Mouse (Mus musculus): ENCODE measurements around the gene Gm12248. TPM values are rescaled to one million over a fixed set of nuclear protein-coding genes. Genes with fewer than 3 reads are reported as not detected.
A peak's percentile ranks its signal among the peaks of the same experiment; 100 is the strongest.

The Gm12248 gene
- polyA plus RNA-seq, 1 experiment from 2014 or later = not detected

DNA sequence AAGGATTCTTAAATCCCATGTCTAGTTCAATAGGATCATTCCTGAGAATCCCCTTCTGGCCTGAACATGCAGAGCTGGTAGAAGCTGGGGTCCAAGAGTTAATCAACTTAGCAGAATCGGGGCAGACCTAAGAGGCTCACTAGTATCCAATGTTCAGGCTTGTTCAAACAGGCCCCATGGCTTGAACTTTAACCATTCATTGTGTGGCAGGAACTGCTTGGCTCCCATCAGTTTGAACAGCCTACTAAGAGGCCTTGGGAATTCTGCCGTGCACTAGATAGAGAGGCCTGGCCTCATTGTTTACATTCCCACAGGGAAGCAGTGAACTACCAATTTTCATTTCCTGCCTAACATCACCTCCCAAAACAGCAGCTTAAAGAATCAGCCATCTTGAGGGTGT, 71.3 kb downstream of the Gm12248 start:
- no peaks in the 10 kb centered on the region for H3K27me3 ChIP-seq (replicated peaks; ENCODE audit: control insufficient read depth, insufficient read depth, low read length)
- 2% methylated on average over 2 of the region's 2 CpGs for WGBS
- no peak for TF ChIP-seq CTCF (IDR thresholded peaks at IDR 0.05; ENCODE audit: low read depth)
- H3K9ac ChIP-seq (ENCODE audit: low read depth, low read length) = no peak overlapping the region
- H3K9me3 ChIP-seq (ENCODE audit: control insufficient read depth) = no peaks in the 10 kb centered on the region
- H3K4me3 ChIP-seq (ENCODE audit: low read depth, low read length) = no peak overlapping the region
- H3K4me1 ChIP-seq (replicated peaks; ENCODE audit: control insufficient read depth, insufficient read depth, low read length) = peaks cover 20% of the 10 kb centered on the region
- peak overlapping the region; percentile 21; the same call in 1 of the 2 replicates for H3K4me2 ChIP-seq (replicated peaks; ENCODE audit: low read depth)
- peak overlapping the region; percentile 42 for H3K27ac ChIP-seq (ENCODE audit: low read depth, low read length)
- peak; percentile 39; the same call in 1 of the 2 replicates for ATAC-seq
- no peaks in the 10 kb centered on the region for H3K36me3 ChIP-seq (ENCODE audit: control insufficient read depth, insufficient read depth)

DNA sequence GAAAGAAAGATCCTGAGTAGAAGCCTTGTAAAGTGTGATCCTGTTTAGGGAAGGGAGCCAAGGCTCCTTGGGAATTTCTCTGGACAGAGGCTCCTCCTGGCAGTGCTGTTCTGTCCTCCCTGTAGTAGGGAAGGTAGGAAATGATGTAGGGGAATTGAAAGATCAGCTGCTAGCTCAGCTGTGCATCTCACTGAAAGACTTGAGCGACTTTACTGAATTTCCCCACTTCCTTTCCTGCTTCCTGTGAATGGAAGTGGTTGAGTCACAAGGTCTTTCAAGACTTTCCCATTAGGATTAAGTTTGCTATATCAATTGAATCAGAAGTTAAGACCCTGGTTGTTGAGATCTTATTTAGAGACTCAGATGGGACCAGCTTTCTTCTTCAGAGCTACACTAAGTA, 71.8 kb downstream of the Gm12248 start:
- no peak for ATAC-seq
- no peak overlapping the region for H3K4me3 ChIP-seq (ENCODE audit: low read depth, low read length)
- H3K27ac ChIP-seq (ENCODE audit: low read depth, low read length) = peak overlapping the region; percentile 42; the same call in 1 of the 2 replicates
- peaks cover 24% of the 10 kb centered on the region for H3K4me1 ChIP-seq (replicated peaks; ENCODE audit: control insufficient read depth, insufficient read depth, low read length)
- WGBS = 15% methylated on average over 1 of the region's 1 CpGs
- no peak overlapping the region for H3K9ac ChIP-seq (ENCODE audit: low read depth, low read length)
- H3K4me2 ChIP-seq (replicated peaks; ENCODE audit: low read depth) = 0 out of 2 replicates have a peak overlapping the region, but pooled peaks have one; percentile 21
- H3K9me3 ChIP-seq (ENCODE audit: control insufficient read depth) = no peaks in the 10 kb centered on the region
- H3K36me3 ChIP-seq (ENCODE audit: control insufficient read depth, insufficient read depth) = no peaks in the 10 kb centered on the region
- H3K27me3 ChIP-seq (replicated peaks; ENCODE audit: control insufficient read depth, insufficient read depth, low read length) = no peaks in the 10 kb centered on the region
- TF ChIP-seq CTCF (IDR thresholded peaks at IDR 0.05; ENCODE audit: low read depth) = no peak

DNA sequence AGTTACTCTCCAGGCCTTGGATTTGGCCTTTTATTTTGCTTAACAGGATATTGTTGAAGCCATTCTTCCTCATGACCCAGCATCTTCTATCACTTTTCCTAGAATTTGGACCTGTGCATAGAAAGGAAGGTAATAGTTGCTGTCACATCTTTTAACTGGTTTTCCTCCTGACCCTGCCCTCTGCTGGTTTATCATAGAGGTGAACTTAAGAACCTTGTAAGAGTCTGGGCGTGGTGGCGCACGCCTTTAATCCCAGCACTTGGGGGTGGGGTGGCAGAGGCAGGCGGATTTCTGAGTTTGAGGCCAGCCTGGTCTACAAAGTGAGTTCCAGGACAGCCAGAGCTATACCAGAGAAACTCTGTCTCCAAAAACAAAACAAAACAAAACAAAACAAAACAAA, 74.2 kb downstream of the Gm12248 start:
- no peak overlapping the region for H3K4me3 ChIP-seq (ENCODE audit: low read depth, low read length)
- no peaks in the 10 kb centered on the region for H3K27me3 ChIP-seq (replicated peaks; ENCODE audit: control insufficient read depth, insufficient read depth, low read length)
- no peaks in the 10 kb centered on the region for H3K9me3 ChIP-seq (ENCODE audit: control insufficient read depth)
- H3K4me1 ChIP-seq (replicated peaks; ENCODE audit: control insufficient read depth, insufficient read depth, low read length) = peaks cover 25% of the 10 kb centered on the region
- no peak overlapping the region for H3K4me2 ChIP-seq (replicated peaks; ENCODE audit: low read depth)
- TF ChIP-seq CTCF (IDR thresholded peaks at IDR 0.05; ENCODE audit: low read depth) = peak; percentile 37
- ATAC-seq = no peak
- no peak overlapping the region; the same call in 1 of the 2 replicates for H3K27ac ChIP-seq (ENCODE audit: low read depth, low read length)
- H3K9ac ChIP-seq (ENCODE audit: low read depth, low read length) = no peak overlapping the region
- H3K36me3 ChIP-seq (ENCODE audit: control insufficient read depth, insufficient read depth) = no peaks in the 10 kb centered on the region
- WGBS = 48% methylated on average over 4 of the region's 4 CpGs

DNA sequence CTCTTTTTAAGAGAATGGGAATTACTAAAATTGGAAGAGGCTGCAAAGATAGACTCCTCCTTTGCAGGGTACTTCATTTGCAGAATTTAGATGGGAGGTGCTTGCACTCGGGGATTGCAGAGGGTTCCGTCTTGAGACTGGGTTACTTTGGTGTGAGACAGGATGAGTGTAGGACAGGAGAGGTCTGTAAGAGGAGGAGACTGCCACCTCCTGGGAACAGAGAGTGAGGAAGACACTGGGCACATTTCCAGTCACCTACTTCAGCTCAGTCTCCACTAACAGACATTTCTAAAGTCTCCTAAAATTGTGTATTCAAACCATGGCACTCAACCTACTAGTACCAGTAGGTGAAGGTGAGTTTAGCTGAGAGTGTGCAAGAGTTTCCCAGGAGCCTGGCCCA, 74.6 kb downstream of the Gm12248 start:
- Histone ChIP-seq H3K9ac (ENCODE audit: low read depth, low read length) (no peak overlapping the region), H3K9me3 (ENCODE audit: control insufficient read depth) (no peaks in the 10 kb centered on the region), H3K4me3 (ENCODE audit: low read depth, low read length) (no peak overlapping the region), H3K27ac (ENCODE audit: low read depth, low read length) (no peak overlapping the region; the same call in 1 of the 2 replicates), H3K4me1 (replicated peaks; ENCODE audit: control insufficient read depth, insufficient read depth, low read length) (peaks cover 25% of the 10 kb centered on the region), H3K36me3 (ENCODE audit: control insufficient read depth, insufficient read depth) (no peaks in the 10 kb centered on the region), H3K27me3 (replicated peaks; ENCODE audit: control insufficient read depth, insufficient read depth, low read length) (no peaks in the 10 kb centered on the region), H3K4me2 (replicated peaks; ENCODE audit: low read depth) (no peak overlapping the region)
- peak; percentile 63 for TF ChIP-seq CTCF (IDR thresholded peaks at IDR 0.05; ENCODE audit: low read depth)
- WGBS = 40% methylated on average over 2 of the region's 2 CpGs
- ATAC-seq = no peak

DNA sequence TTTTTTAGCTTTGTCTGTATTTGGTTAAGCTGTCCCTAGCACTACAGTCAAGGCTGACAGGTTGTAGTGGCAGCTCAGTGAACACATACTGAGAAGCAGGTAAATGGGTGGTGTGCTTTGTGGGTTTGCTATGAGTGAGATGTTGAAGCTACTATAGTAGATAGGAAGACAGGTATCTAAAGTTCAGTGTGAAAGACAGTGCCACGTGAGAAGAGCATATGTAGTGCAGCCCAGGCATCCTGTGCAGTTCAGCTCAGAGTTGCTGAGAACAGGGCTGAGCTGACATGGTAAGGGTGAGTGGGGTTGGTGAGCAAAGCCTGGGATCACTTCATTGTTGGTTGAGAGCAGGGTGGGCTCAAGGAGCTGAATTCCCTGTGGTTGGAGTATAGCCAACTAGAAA, 75.5 kb downstream of the Gm12248 start:
- 39% methylated on average over 1 of the region's 1 CpGs for WGBS
- no peak for ATAC-seq
- Histone ChIP-seq H3K36me3 (ENCODE audit: control insufficient read depth, insufficient read depth) (no peaks in the 10 kb centered on the region), H3K4me1 (replicated peaks; ENCODE audit: control insufficient read depth, insufficient read depth, low read length) (peaks cover 25% of the 10 kb centered on the region), H3K27me3 (replicated peaks; ENCODE audit: control insufficient read depth, insufficient read depth, low read length) (no peaks in the 10 kb centered on the region), H3K4me3 (ENCODE audit: low read depth, low read length) (no peak overlapping the region), H3K4me2 (replicated peaks; ENCODE audit: low read depth) (no peak overlapping the region), H3K27ac (ENCODE audit: low read depth, low read length) (no peak overlapping the region; the same call in 1 of the 2 replicates), H3K9me3 (ENCODE audit: control insufficient read depth) (no peaks in the 10 kb centered on the region), H3K9ac (ENCODE audit: low read depth, low read length) (no peak overlapping the region)
- no peak for TF ChIP-seq CTCF (IDR thresholded peaks at IDR 0.05; ENCODE audit: low read depth)

DNA sequence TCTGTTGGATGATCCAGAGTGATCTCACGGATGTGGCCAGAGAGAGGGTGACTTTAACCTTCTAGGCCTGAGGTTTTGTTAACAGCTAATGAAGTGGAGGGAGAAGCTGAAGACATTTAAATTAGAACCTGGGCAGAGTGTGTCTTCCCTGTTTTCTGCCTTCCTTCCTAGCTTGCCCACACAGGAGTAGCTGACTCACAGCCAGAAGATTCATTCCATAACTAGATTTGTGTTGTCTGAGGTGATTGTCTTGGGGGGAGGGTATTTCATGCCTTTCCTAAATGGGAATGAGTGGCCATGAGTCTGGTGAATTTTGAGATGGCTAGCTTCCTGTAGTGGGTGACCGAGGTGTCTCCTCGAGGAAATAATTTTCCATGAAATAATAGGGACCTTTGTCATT, 76.6 kb downstream of the Gm12248 start:
- no peak for ATAC-seq
- no peaks in the 10 kb centered on the region for H3K9me3 ChIP-seq (ENCODE audit: control insufficient read depth)
- 18% methylated on average over 3 of the region's 3 CpGs for WGBS
- no peaks in the 10 kb centered on the region for H3K27me3 ChIP-seq (replicated peaks; ENCODE audit: control insufficient read depth, insufficient read depth, low read length)
- no peaks in the 10 kb centered on the region for H3K36me3 ChIP-seq (ENCODE audit: control insufficient read depth, insufficient read depth)
- no peak overlapping the region; the same call in 1 of the 2 replicates for H3K27ac ChIP-seq (ENCODE audit: low read depth, low read length)
- H3K4me1 ChIP-seq (replicated peaks; ENCODE audit: control insufficient read depth, insufficient read depth, low read length) = peaks cover 25% of the 10 kb centered on the region
- no peak overlapping the region for H3K4me2 ChIP-seq (replicated peaks; ENCODE audit: low read depth)
- H3K9ac ChIP-seq (ENCODE audit: low read depth, low read length) = 0 out of 2 replicates have a peak overlapping the region, but pooled peaks have one; percentile 3
- no peak for TF ChIP-seq CTCF (IDR thresholded peaks at IDR 0.05; ENCODE audit: low read depth)
- H3K4me3 ChIP-seq (ENCODE audit: low read depth, low read length) = no peak overlapping the region

DNA sequence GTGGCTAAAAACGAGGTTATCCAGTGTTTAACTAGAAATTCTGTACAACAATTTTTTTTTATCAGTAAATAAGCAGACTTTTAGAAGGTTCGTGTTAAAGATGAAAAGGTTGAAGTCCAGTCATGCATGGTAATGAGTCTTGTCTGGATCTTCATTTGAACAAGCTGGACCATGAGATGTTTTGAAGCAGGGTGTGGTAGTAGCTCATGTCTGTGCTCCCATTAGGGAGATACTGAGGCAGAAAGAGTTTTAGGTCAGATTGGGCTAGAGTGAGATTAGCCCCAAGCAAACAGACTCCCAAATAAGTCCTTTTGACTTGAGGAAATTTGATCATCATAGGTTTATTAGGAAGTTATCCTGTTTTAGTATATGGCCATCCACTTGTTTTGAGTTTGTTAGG, 77.6 kb downstream of the Gm12248 start:
- Histone ChIP-seq H3K9ac (ENCODE audit: low read depth, low read length) (no peak overlapping the region), H3K4me2 (replicated peaks; ENCODE audit: low read depth) (no peak overlapping the region), H3K4me1 (replicated peaks; ENCODE audit: control insufficient read depth, insufficient read depth, low read length) (peaks cover 22% of the 10 kb centered on the region), H3K9me3 (ENCODE audit: control insufficient read depth) (no peaks in the 10 kb centered on the region), H3K4me3 (ENCODE audit: low read depth, low read length) (no peak overlapping the region), H3K27me3 (replicated peaks; ENCODE audit: control insufficient read depth, insufficient read depth, low read length) (no peaks in the 10 kb centered on the region), H3K27ac (ENCODE audit: low read depth, low read length) (no peak overlapping the region), H3K36me3 (ENCODE audit: control insufficient read depth, insufficient read depth) (no peaks in the 10 kb centered on the region)
- no peak for ATAC-seq
- WGBS = 29% methylated on average over 2 of the region's 2 CpGs
- TF ChIP-seq CTCF (IDR thresholded peaks at IDR 0.05; ENCODE audit: low read depth) = no peak
